Mouse (Mus musculus) myocyte (in vitro differentiated cells): ENCODE data around the gene Ccdc144b. TPM values are rescaled to one million over a fixed set of nuclear protein-coding genes. Genes with fewer than 3 reads are reported as not detected.

Source experiments
- H3K27me3 ChIP-seq: one replicate; pipeline ENCODE4 v1.6.1; 2011; ENCODE audit not compliant: control insufficient read depth, insufficient read depth, insufficient read length
- H3K36me3 ChIP-seq: one replicate; pipeline ENCODE4 v1.6.1; 2011; ENCODE audit not compliant: control insufficient read depth, insufficient read depth
- H3K4me2 ChIP-seq: one replicate; pipeline ENCODE4 v1.6.1; 2011; ENCODE audit warnings: low read depth, control low read depth
- H3K4me3 ChIP-seq: one replicate; pipeline ENCODE4 v1.5.1; 2011; ENCODE audit warnings: mild to moderate bottlenecking, control low read depth, moderate library complexity
- H3K79me2 ChIP-seq: one replicate; pipeline ENCODE4 v1.6.1; 2011; ENCODE audit not compliant: control insufficient read depth, insufficient read depth
- H3ac ChIP-seq: one replicate; pipeline ENCODE4 v1.6.1; 2011; ENCODE audit not compliant: control insufficient read depth, insufficient read length
- CEBPB ChIP-seq: IDR thresholded peaks from 2 replicates; pipeline ENCODE4 v1.6.1; 2011; ENCODE audit warnings: mild to moderate bottlenecking, moderate library complexity; ENCODE audit not compliant: poor library complexity, insufficient read depth, severe bottlenecking
- E2F4 ChIP-seq: IDR thresholded peaks from one replicate; pipeline ENCODE4 v1.6.1; 2011; ENCODE audit warnings: mild to moderate bottlenecking, control low read depth, moderate library complexity; ENCODE audit not compliant: insufficient read depth
- MAX ChIP-seq: IDR thresholded peaks from one replicate; pipeline ENCODE4 v1.6.1; 2011; ENCODE audit warnings: low read depth, mild to moderate bottlenecking, control low read depth
- MYOD1 ChIP-seq, 3 experiments: IDR thresholded peaks; one replicate each; pipeline ENCODE4 v1.6.1; 2011; ENCODE audit warnings: control low read depth in 2 of 3, low read depth in 2 of 3, mild to moderate bottlenecking in 2 of 3, moderate library complexity in 1 of 3; ENCODE audit not compliant: insufficient read length in 2 of 3, control insufficient read depth in 1 of 3
- MYOG ChIP-seq, 3 experiments: IDR thresholded peaks; one replicate each; pipeline ENCODE4 v1.6.1; 2011; ENCODE audit warnings: control low read depth in 2 of 3, low read depth in 2 of 3, mild to moderate bottlenecking in 2 of 3; ENCODE audit not compliant: insufficient read length in 2 of 3, control insufficient read depth in 1 of 3, insufficient read depth in 1 of 3
- POLR2A ChIP-seq: IDR thresholded peaks from one replicate; pipeline ENCODE4 v1.6.1; 2011; ENCODE audit warnings: low read depth, mild to moderate bottlenecking, control low read depth, moderate library complexity; ENCODE audit not compliant: insufficient read length
- POLR2AphosphoS2 ChIP-seq: IDR thresholded peaks from one replicate; pipeline ENCODE4 v1.6.1; 2011; ENCODE audit warnings: low read depth, control low read depth; ENCODE audit not compliant: insufficient read length
- REST ChIP-seq: IDR thresholded peaks from one replicate; pipeline ENCODE4 v1.6.1; 2011; ENCODE audit warnings: mild to moderate bottlenecking, control low read depth, moderate library complexity; ENCODE audit not compliant: insufficient read depth, insufficient read length
- SRF ChIP-seq: IDR thresholded peaks from one replicate; pipeline ENCODE4 v1.6.1; 2011; ENCODE audit warnings: low read depth; ENCODE audit not compliant: control insufficient read depth, insufficient read length
- TCF12 ChIP-seq: IDR thresholded peaks from one replicate; pipeline ENCODE4 v1.6.1; 2011; ENCODE audit warnings: mild to moderate bottlenecking, control low read depth; ENCODE audit not compliant: poor library complexity, insufficient read depth, severe bottlenecking
- TCF3 ChIP-seq: IDR thresholded peaks from one replicate; pipeline ENCODE4 v1.6.1; 2011; ENCODE audit warnings: low read depth, control low read depth; ENCODE audit not compliant: insufficient read length
- USF1 ChIP-seq: IDR thresholded peaks from one replicate; pipeline ENCODE4 v1.6.1; 2011; ENCODE audit warnings: low read depth, mild to moderate bottlenecking, control low read depth, moderate library complexity
- polyA plus RNA-seq: library from polyadenylated mRNA; unstranded; fragments of >200 nt; fragmentation: generic; extraction: Trizol; gene quantifications from one replicate; pipeline ENCODE4 v1.2.1, GENCODE M21; 2012; ENCODE audit warnings: missing spikeins

Ccdc144b gene
- polyA plus RNA-seq, 1 experiment, result not detected

DNA sequence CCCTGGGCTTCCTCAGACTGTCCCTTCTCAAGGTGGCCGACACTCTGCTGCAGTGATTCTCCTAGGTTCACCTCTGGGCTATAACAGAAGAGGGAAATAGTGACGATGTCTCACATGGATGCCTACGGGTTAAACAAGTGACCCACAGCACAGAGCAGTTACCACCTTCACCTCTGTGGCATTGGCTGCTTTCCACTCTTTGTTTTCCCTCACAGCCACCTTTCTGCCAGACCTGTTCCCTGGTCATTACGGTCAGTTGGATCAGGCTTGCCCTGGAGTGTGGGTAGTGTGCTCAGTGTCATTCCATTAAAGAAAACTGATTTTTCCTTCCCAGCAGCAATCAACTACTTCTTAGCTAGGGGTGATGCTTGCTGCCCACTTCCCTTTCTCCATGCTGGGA is 29.5 kb upstream of the Ccdc144b start:
- Histone ChIP-seq H3K27me3 (no peaks in the 10 kb centered on the region), H3K36me3 (peaks cover 8% of the 10 kb centered on the region), H3ac (no peak overlapping the region), H3K4me2 (no peak overlapping the region), H3K4me3 (no peak overlapping the region), H3K79me2 (no peaks in the 10 kb centered on the region)
- TF ChIP-seq TCF12 (no peak), USF1 (no peak), SRF (no peak), REST (no peak), POLR2AphosphoS2 (no peak), TCF3 (no peak), E2F4 (no peak), POLR2A (no peak), MYOG (IDR thresholded peaks at IDR 0.05; ENCODE audit: control insufficient read depth in 1 of 3, insufficient read depth in 1 of 3, insufficient read length in 2 of 3, low read depth in 2 of 3) (no peak), CEBPB (no peak), MYOD1 (IDR thresholded peaks at IDR 0.05; ENCODE audit: control insufficient read depth in 1 of 3, insufficient read length in 2 of 3, low read depth in 2 of 3) (no peak), MAX (no peak)

DNA sequence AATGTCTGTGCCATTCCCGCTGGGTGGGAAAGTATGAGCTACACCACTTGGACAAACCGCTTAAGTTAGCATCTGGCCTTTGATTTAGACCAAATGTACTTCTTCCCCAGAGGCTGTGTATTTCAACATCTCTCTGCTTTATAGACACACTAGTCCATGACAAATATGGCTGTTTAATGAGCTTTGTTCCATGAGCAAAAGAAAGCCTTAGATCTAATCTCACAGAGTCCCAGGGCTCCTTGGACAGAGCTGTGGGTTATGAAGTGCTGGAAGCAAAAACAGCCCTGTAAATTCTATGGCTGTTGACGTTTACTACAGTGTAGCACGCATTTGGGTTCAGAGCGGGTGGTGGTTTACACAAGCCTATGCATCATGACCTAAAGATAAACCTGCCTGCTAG is 27.4 kb upstream of the Ccdc144b start:
- no peak overlapping the region for H3K4me2 ChIP-seq
- no peak overlapping the region for H3ac ChIP-seq
- no peak overlapping the region for H3K4me3 ChIP-seq
- H3K36me3 ChIP-seq, result peaks cover 8% of the 10 kb centered on the region
- H3K27me3 ChIP-seq, result no peaks in the 10 kb centered on the region
- no peaks in the 10 kb centered on the region for H3K79me2 ChIP-seq
- TF ChIP-seq TCF12, result no peak
- no peak for TF ChIP-seq SRF
- no peak for TF ChIP-seq REST
- no peak for TF ChIP-seq MAX
- no peak for TF ChIP-seq POLR2AphosphoS2
- no peak for TF ChIP-seq MYOD1 (IDR thresholded peaks at IDR 0.05; ENCODE audit: control insufficient read depth in 1 of 3, insufficient read length in 2 of 3, low read depth in 2 of 3)
- TF ChIP-seq MYOG (IDR thresholded peaks at IDR 0.05; ENCODE audit: control insufficient read depth in 1 of 3, insufficient read depth in 1 of 3, insufficient read length in 2 of 3, low read depth in 2 of 3), result no peak
- TF ChIP-seq CEBPB, result no peak
- no peak for TF ChIP-seq POLR2A
- no peak for TF ChIP-seq USF1
- no peak for TF ChIP-seq E2F4
- no peak for TF ChIP-seq TCF3

DNA sequence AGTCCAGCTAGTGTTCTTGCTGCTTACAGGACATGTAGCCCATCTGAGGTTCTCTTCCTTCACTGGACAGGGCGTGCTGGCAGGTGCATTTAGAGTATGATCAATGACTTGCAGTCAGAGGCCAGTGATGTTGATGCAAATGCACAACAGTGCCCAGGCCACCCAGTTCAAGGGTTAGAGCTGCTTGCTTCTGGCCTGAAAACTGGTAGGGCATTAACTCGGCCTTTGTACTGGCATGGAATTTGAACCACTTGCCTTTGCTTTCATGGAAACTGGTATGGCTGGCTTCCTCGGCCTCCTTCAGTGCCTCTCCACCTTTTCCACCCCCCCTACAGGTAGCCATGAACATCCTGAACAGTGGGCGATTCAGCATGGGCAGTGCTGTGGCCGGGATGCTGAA is 26.5 kb upstream of the Ccdc144b start:
- no peaks in the 10 kb centered on the region for H3K79me2 ChIP-seq
- H3K36me3 ChIP-seq, result peaks cover 10% of the 10 kb centered on the region
- H3K4me2 ChIP-seq, result no peak overlapping the region

DNA sequence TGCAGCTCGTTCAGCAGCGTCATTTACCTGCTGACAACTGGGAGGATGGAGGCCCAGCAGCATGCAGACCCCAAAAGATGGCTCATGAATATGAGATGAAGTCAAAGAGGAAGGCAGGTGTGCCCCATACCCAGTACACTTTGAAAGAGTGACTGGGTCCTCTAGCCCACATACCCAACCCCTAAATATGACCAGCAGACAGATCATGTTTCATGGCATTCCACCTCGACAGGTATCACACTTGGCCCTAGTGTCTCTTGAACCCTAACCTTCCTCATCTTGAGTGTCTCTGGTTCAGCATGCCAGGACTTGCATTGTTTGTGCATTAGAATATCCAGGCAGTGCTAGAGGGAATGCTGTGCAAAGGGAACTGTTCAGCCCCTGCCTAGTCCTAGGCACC is 24.0 kb upstream of the Ccdc144b start:
- no peak overlapping the region for H3K4me3 ChIP-seq
- peaks cover 3% of the 10 kb centered on the region for H3K36me3 ChIP-seq
- TF ChIP-seq MYOD1 (IDR thresholded peaks at IDR 0.05; ENCODE audit: control insufficient read depth in 1 of 3, insufficient read length in 2 of 3, low read depth in 2 of 3) (no peak), POLR2A (no peak), SRF (no peak), MYOG (IDR thresholded peaks at IDR 0.05; ENCODE audit: control insufficient read depth in 1 of 3, insufficient read depth in 1 of 3, insufficient read length in 2 of 3, low read depth in 2 of 3) (no peak), E2F4 (no peak), TCF3 (no peak), MAX (no peak), POLR2AphosphoS2 (no peak), REST (no peak), USF1 (no peak), CEBPB (no peak), TCF12 (no peak)
- no peaks in the 10 kb centered on the region for H3K27me3 ChIP-seq
- no peak overlapping the region for H3K4me2 ChIP-seq
- no peak overlapping the region for H3ac ChIP-seq
- no peaks in the 10 kb centered on the region for H3K79me2 ChIP-seq

More for the DNA sequence above, 26.5 kb upstream of the Ccdc144b start:
- Histone ChIP-seq H3K4me3 (no peak overlapping the region), H3K27me3 (no peaks in the 10 kb centered on the region), H3ac (no peak overlapping the region)
- no peak for TF ChIP-seq POLR2AphosphoS2
- no peak for TF ChIP-seq CEBPB
- TF ChIP-seq E2F4, result no peak
- TF ChIP-seq USF1, result no peak
- TF ChIP-seq MAX, result no peak
- no peak for TF ChIP-seq REST
- no peak for TF ChIP-seq TCF3
- no peak for TF ChIP-seq SRF
- TF ChIP-seq TCF12, result no peak
- no peak for TF ChIP-seq MYOD1 (IDR thresholded peaks at IDR 0.05; ENCODE audit: control insufficient read depth in 1 of 3, insufficient read length in 2 of 3, low read depth in 2 of 3)
- TF ChIP-seq MYOG (IDR thresholded peaks at IDR 0.05; ENCODE audit: control insufficient read depth in 1 of 3, insufficient read depth in 1 of 3, insufficient read length in 2 of 3, low read depth in 2 of 3), result no peak
- TF ChIP-seq POLR2A, result no peak
